Mouse (Mus musculus): ENCODE measurements around the gene Oat.

DNA sequence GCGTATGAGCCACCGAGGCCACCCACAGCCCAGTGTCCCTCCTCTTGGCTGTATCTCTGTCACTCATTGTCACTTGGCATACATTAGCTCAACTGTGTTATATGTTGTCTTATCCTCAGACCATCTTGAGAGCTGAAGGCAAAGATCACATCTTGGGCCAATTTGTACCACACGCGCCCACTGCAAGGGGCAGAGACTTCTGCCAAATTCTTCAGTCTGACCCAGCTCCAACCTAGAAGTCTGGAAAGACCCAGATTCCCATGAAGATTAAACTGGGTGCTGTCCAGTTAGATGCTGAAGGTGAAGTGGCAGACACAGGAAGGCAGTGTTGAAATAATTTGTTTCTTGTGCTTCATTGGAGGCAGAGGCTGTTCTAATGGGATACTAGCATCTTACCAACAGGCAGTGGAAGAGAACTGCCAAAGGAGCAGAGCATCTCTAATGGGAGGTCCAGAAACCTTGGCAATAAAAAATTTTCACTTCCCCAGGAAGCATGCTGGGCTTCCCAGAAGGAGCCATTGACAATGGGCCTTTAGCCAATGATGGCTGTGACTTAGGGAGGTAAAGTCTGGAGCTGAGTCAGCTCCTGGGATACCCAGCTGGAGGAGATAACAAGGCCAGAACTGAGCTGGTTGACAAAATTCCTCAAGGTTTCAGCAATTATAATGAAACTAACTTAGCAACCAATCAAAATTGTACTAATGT is 32.3 kb upstream of the Oat start:
- no peak for TF ChIP-seq CTCF (IDR thresholded peaks at IDR 0.05; ENCODE audit: borderline replicate concordance, control insufficient read depth, extremely low read depth, insufficient read depth, low read length, poor library complexity)
- TF ChIP-seq POLR2A (IDR thresholded peaks at IDR 0.05; ENCODE audit: control insufficient read depth, extremely low read depth, insufficient read depth, low read length, poor library complexity), result no peak

All from thymus, adult 2 months (tissue).